Mouse (Mus musculus) cerebellum, postnatal 36 days (tissue): Measurements from ENCODE around the gene Myo1b.

Source experiments
- DNase-seq, 2 experiments: peaks; one replicate each; pipeline ENCODE4 v3.0.0; 2021 to 2022; ENCODE audit warnings: mixed read lengths in 2 of 2

Myo1b gene

GRCm38 (mm10) chr1:51845264-51846036, 70.4 kb downstream of the Myo1b start:
- DNase-seq: peak in 1 of 2 experiments; percentile 13

- DNase-seq: no peak
Observed at GRCm38 (mm10) chr1:51837845-51838623, 77.8 kb downstream of the Myo1b start.

- no peak for DNase-seq
Observed at GRCm38 (mm10) chr1:51837311-51837710, 78.6 kb downstream of the Myo1b start.

GRCm38 (mm10) chr1:51835795-51836194, 80.1 kb downstream of the Myo1b start:
- DNase-seq: no peak

- no peak for DNase-seq
Observed at GRCm38 (mm10) chr1:51834072-51834471, 81.8 kb downstream of the Myo1b start.

- no peak for DNase-seq
Observed at GRCm38 (mm10) chr1:51829353-51829752, 86.5 kb downstream of the Myo1b start.

- DNase-seq: no peak
Observed at GRCm38 (mm10) chr1:51822531-51822930, 93.3 kb downstream of the Myo1b start.

- no peak for DNase-seq
Observed at GRCm38 (mm10) chr1:51821701-51822495, 94.0 kb downstream of the Myo1b start.

GRCm38 (mm10) chr1:51820520-51820919, 95.4 kb downstream of the Myo1b start:
- DNase-seq: no peak

GRCm38 (mm10) chr1:51820013-51820441, 95.8 kb downstream of the Myo1b start:
- no peak for DNase-seq

- DNase-seq: no peak
Observed at GRCm38 (mm10) chr1:51815636-51816035, 100.2 kb downstream of the Myo1b start.

- peak in 1 of 2 experiments; percentile 7 for DNase-seq
Observed at GRCm38 (mm10) chr1:51814854-51815630, 100.8 kb downstream of the Myo1b start.

GRCm38 (mm10) chr1:51808847-51809246, 107.0 kb downstream of the Myo1b start:
- DNase-seq: no peak

- DNase-seq: no peak
Observed at GRCm38 (mm10) chr1:51808228-51808627, 107.6 kb downstream of the Myo1b start.

- DNase-seq: no peak
Observed at GRCm38 (mm10) chr1:51805040-51805610, 110.7 kb downstream of the Myo1b start.

- DNase-seq: no peak
Observed at GRCm38 (mm10) chr1:51804296-51805039, 111.4 kb downstream of the Myo1b start.

- DNase-seq: no peak
Observed at GRCm38 (mm10) chr1:51798011-51798471, 117.8 kb downstream of the Myo1b start.

- DNase-seq: no peak
Observed at GRCm38 (mm10) chr1:51795586-51796309, 120.1 kb downstream of the Myo1b start.

GRCm38 (mm10) chr1:51789269-51789668, 126.6 kb downstream of the Myo1b start:
- DNase-seq: no peak

GRCm38 (mm10) chr1:51782091-51782490, 133.8 kb downstream of the Myo1b start:
- DNase-seq: no peak
